Mouse (Mus musculus) midbrain, embryonic 11.5 days (tissue): ENCODE data around the gene Nptn. TPM values are rescaled to one million over a fixed set of nuclear protein-coding genes. Genes with fewer than 3 reads are reported as not detected.
"Not testable (repeated sequence)": the region's sequence is repeated elsewhere in the genome, so short reads cannot be mapped to it uniquely, and the experiment has no call there.

Source experiments
- ATAC-seq: fragments of 200-750 bp; cut with Nextera tagmentation; 2 replicates; pipeline ENCODE4 v1.8.0; 2017; ENCODE audit warnings: moderate TSS enrichment, moderate library complexity; ENCODE audit not compliant: low FRiP score
- DNase-seq: peaks from one replicate; pipeline ENCODE4 v3.0.0; 2015; ENCODE audit warnings: low spot score; ENCODE audit errors: missing footprints
- H3K27ac ChIP-seq: fragments of 300-500 bp; sonication (generic); 2 replicates; pipeline ENCODE4 v1.5.1; 2014; ENCODE audit warnings: low read depth, low read length
- H3K27me3 ChIP-seq: fragments of 300-500 bp; sonication (generic); 2 replicates; pipeline ENCODE4 v1.6.1; 2014; ENCODE audit warnings: mild to moderate bottlenecking, low read length, moderate library complexity, mixed read lengths; ENCODE audit not compliant: control insufficient read depth, insufficient read depth
- H3K36me3 ChIP-seq: fragments of 300-500 bp; sonication (generic); 2 replicates; pipeline ENCODE4 v1.6.1; 2014; ENCODE audit warnings: mild to moderate bottlenecking, low read length, moderate library complexity, mixed read lengths; ENCODE audit not compliant: control insufficient read depth, insufficient read depth
- H3K4me1 ChIP-seq: fragments of 300-500 bp; sonication (generic); 2 replicates; pipeline ENCODE4 v1.6.1; 2014; ENCODE audit warnings: low read length; ENCODE audit not compliant: control insufficient read depth, insufficient read depth
- H3K4me2 ChIP-seq: fragments of 300-500 bp; sonication (generic); 2 replicates; pipeline ENCODE4 v1.6.1; 2014; ENCODE audit warnings: mild to moderate bottlenecking, moderate library complexity
- H3K4me3 ChIP-seq: fragments of 300-500 bp; sonication (generic); 2 replicates; pipeline ENCODE4 v1.5.1; 2014; ENCODE audit warnings: low read depth, low read length
- H3K9ac ChIP-seq: fragments of 300-500 bp; sonication (generic); 2 replicates; pipeline ENCODE4 v1.6.1; 2014; ENCODE audit warnings: low read length
- H3K9me3 ChIP-seq: fragments of 300-500 bp; sonication (generic); 2 replicates; pipeline ENCODE4 v1.6.1; 2016; ENCODE audit warnings: low read length; ENCODE audit not compliant: control insufficient read depth
- WGBS: fragments of 180-500 bp; shearing (Covaris S2); extraction: QIAGEN DNeasy Blood & Tissue Kit; methylation state at CpG from one replicate; pipeline ENCODE4 v1.1.7; 2014; 5-methylcytosine and 5-hydroxymethylcytosine counted together
- polyA plus RNA-seq: library from polyadenylated mRNA; unstranded; fragments of >200 nt; fragmentation: Nextera tagmentation; extraction: Ambion mirVana; gene quantifications from 2 replicates; pipeline ENCODE4 v1.2.1, GENCODE M21; 2014

Gene Nptn
- polyA plus RNA-seq, 1 experiment from 2014 or later, result 60.7 TPM

- Histone ChIP-seq H3K4me2 (no peak overlapping the region), H3K4me3 (no peak overlapping the region), H3K27ac (no peak overlapping the region), H3K4me1 (peaks cover 10% of the 10 kb centered on the region), H3K27me3 (no peaks in the 10 kb centered on the region), H3K36me3 (no peaks in the 10 kb centered on the region), H3K9ac (no peak overlapping the region), H3K9me3 (no peaks in the 10 kb centered on the region)
- ATAC-seq (no peak), DNase-seq (no peak)
- WGBS, result 60% methylated on average over 7 of the region's 7 CpGs
Measured at GRCm38 (mm10) chr9:58556627-58557026, 25.4 kb upstream of the Nptn start.

DNA sequence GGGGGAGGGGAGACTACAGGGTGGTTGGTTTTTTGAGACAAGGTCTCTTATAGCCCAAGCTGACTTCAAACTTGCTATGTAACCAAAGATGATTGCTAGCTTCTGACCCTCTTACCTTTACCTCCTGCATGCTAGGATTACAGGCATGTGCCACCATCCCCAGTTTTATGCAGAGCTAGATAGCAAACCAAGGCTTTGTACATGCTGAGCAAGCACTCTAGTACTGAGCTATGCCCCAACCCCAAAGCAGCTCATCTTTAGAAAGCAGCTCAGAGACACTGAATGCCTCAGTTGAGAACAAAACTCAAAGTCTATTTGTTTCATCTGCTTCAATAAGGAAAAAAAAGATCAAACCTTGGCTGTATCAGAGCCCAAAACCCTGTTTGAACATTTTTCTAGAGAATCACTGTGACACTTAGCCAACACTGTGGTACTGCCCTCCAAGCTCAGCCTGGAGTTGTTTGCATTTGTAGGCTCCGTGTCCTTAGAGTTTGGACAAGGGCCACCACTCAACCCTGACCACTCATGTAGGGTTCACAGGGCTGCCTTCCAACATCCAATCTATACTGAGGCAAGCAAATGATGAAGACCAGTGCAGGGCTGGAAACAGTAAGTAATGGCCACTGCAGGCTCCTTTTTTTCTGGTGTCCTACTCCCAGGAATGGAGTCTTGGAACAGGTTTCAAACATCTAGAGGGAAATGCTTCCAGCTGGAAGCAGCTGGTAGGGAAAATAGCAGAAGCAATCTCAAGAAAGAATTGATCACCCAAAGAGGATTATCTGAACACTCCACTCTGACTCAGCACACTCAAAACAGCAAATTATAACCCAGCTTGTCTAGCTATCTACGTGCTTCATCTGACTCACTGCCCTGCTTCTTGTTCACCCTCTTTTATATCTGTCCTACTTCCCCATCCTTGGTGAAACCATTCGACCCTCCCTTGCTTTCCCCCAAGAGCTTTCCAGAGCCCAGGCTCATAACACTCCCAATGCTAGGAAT, 24.3 kb upstream of the Nptn start:
- no peaks in the 10 kb centered on the region for H3K36me3 ChIP-seq
- no peak overlapping the region for H3K4me3 ChIP-seq
- H3K4me1 ChIP-seq, result peaks cover 10% of the 10 kb centered on the region
- no peaks in the 10 kb centered on the region for H3K27me3 ChIP-seq
- H3K9ac ChIP-seq, result no peak overlapping the region
- H3K9me3 ChIP-seq, result no peaks in the 10 kb centered on the region
- ATAC-seq (no peak), DNase-seq (no peak)
- no peak overlapping the region for H3K27ac ChIP-seq
- H3K4me2 ChIP-seq, result no peak overlapping the region
- 73% methylated on average over 3 of the region's 3 CpGs for WGBS

- Histone ChIP-seq H3K9ac (no peak overlapping the region), H3K4me2 (no peak overlapping the region), H3K27me3 (no peaks in the 10 kb centered on the region), H3K4me1 (peaks cover 3% of the 10 kb centered on the region), H3K36me3 (no peaks in the 10 kb centered on the region), H3K4me3 (no peak overlapping the region), H3K9me3 (no peaks in the 10 kb centered on the region), H3K27ac (no peak overlapping the region)
- ATAC-seq (no peak), DNase-seq (no peak)
- 72% methylated on average over 3 of the region's 3 CpGs for WGBS
Measured at GRCm38 (mm10) chr9:58560211-58560610, 21.8 kb upstream of the Nptn start.

DNA sequence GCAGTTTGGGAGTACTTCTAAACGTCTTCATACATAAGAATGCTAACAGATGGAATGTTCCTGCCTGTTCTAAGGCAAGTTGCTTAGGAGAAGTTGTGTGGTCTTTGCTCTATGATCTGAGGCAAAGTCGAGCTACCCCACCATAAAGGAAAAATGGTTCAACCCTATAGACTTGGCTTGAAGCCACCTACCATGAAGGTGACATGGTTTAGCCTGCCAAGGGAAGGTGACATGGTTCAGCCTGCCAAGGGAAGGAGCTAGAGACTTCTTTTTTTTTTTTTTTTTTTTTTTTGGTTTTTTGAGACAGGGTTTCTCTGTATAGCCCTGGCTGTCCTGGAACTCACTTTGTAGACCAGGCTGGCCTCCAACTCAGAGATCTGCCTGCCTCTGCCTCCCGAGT, 16.1 kb upstream of the Nptn start:
- H3K27me3 ChIP-seq, result not testable (repeated sequence)

DNA sequence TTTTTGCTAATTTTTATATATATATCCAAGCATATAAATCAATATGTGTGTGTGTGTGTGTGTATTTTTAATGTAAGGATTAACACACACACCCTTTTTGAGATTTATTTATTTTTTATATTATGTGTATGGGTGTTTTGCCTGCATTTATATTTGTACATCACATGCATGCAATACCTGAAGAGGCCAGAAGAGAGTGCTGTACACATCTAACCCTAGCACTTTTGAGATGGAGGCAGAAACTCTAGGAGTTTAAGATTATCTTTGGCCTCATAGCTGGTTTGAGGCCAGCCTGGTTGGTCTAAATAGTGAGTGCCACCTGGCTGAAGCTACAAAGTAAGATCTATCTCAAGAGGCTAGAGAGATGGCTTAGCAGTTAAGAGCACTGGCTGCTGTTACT, 14.4 kb upstream of the Nptn start:
- Histone ChIP-seq H3K9me3 (no peaks in the 10 kb centered on the region), H3K27ac (no peak overlapping the region), H3K27me3 (no peaks in the 10 kb centered on the region), H3K36me3 (no peaks in the 10 kb centered on the region), H3K4me1 (no peaks in the 10 kb centered on the region), H3K4me2 (no peak overlapping the region), H3K4me3 (no peak overlapping the region), H3K9ac (no peak overlapping the region)
- no peak for DNase-seq
- no peak for ATAC-seq

More for the DNA sequence above, 16.1 kb upstream of the Nptn start:
- ATAC-seq, H3K27ac ChIP-seq, H3K4me2 ChIP-seq, H3K9me3 ChIP-seq, H3K9ac ChIP-seq, H3K4me1 ChIP-seq, H3K4me3 ChIP-seq, DNase-seq, H3K36me3 ChIP-seq: not testable (repeated sequence)
- WGBS, result 84% methylated on average over 3 of the region's 3 CpGs

GRCm38 (mm10) chr9:58571001-58571400, 11.0 kb upstream of the Nptn start:
- 77% methylated on average over 1 of the region's 1 CpGs for WGBS
- H3K36me3 ChIP-seq, result no peaks in the 10 kb centered on the region
- no peak for ATAC-seq
- no peak overlapping the region for H3K4me3 ChIP-seq
- no peak overlapping the region for H3K9ac ChIP-seq
- H3K4me2 ChIP-seq, result no peak overlapping the region
- H3K27me3 ChIP-seq, result no peaks in the 10 kb centered on the region
- no peaks in the 10 kb centered on the region for H3K4me1 ChIP-seq
- H3K9me3 ChIP-seq, result no peaks in the 10 kb centered on the region
- H3K27ac ChIP-seq, result no peak overlapping the region
- no peak for DNase-seq

DNA sequence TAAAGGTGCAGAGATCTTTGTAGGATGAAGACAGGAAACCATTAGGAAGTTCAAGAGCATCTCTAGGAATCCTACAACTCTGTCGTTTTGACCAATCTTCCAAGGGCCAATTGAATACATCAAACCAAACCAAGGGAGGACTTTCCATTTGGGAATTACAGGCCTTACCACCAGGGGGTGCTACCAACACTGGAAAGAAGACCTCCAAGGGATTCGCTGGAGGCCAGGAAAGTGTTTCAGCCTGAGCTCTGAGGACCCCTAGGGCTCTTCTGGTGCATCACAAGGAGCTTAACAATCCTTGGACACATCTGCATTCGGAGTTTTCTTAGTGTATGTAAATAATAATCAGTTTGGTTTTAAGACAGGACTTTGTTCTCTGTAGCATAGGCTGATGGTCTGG, 3.4 kb upstream of the Nptn start:
- DNase-seq (peak; percentile 96), ATAC-seq (no peak)
- 26% methylated on average over 3 of the region's 3 CpGs for WGBS
- H3K4me3 ChIP-seq, result no peak overlapping the region
- H3K4me1 ChIP-seq, result peaks cover 8% of the 10 kb centered on the region
- no peaks in the 10 kb centered on the region for H3K9me3 ChIP-seq
- H3K4me2 ChIP-seq, result no peak overlapping the region
- H3K9ac ChIP-seq, result no peak overlapping the region
- H3K36me3 ChIP-seq, result no peaks in the 10 kb centered on the region
- H3K27me3 ChIP-seq, result no peaks in the 10 kb centered on the region
- no peak overlapping the region for H3K27ac ChIP-seq

GRCm38 (mm10) chr9:58580453-58581195, 1.4 kb upstream of the Nptn start:
- 75% methylated on average over 10 of the region's 10 CpGs for WGBS
- DNase-seq, H3K4me3 ChIP-seq, H3K27ac ChIP-seq, H3K9ac ChIP-seq, H3K4me2 ChIP-seq, H3K9me3 ChIP-seq, H3K27me3 ChIP-seq, ATAC-seq, H3K36me3 ChIP-seq: not testable (repeated sequence)
- H3K4me1 ChIP-seq, result peaks cover 12% of the 10 kb centered on the region
